In genomic region chrX:102066134-102066533, GRCm38 (mm10) we compare ENCODE assay signal across 8 mouse cellular contexts. TPM values are rescaled to one million over a fixed set of nuclear protein-coding genes. Genes with fewer than 3 reads are reported as not detected.
A peak's percentile ranks its signal among the peaks of the same experiment; 100 is the strongest.
DNase-seq lines count a peak whose midpoint lies in the region; ATAC-seq lines count a peak whose summit lies in the region.

No protein-coding gene starts in this region.

- intact Hi-C loops in gastrocnemius, postnatal 36 days (cut with DNase I), result loop anchor here (1.0 to 10.0 kb wide), 2 partner anchors 112 to 261 kb away; no protein-coding TSS in a partner anchor

- H3K4me2 ChIP-seq in liver, embryonic 13.5 days, result no peak overlapping the region
- 0 out of 2 replicates have a peak overlapping the region, but pooled peaks have one; percentile 9 for H3K4me2 ChIP-seq in neural tube, embryonic 15.5 days

- 17% methylated on average over 9 of the region's 9 CpGs for WGBS in liver, embryonic 13.5 days (ENCODE audit: insufficient replicate concordance)
- whole genome bisulfite sequencing in neural tube, embryonic 15.5 days, result 17% methylated on average over 9 of the region's 9 CpGs

- H3K4me1 ChIP-seq in liver, embryonic 13.5 days (replicated peaks), result peaks cover under 1% of the 10 kb centered on the region; the same call in 1 of the 2 replicates
- H3K4me1 ChIP-seq in neural tube, embryonic 15.5 days, result peaks cover 13% of the 10 kb centered on the region; the same call in 1 of the 2 replicates

- ATAC-seq in liver, embryonic 13.5 days (ENCODE audit: low read depth), result no peak
- ATAC-seq in neural tube, embryonic 15.5 days (ENCODE audit: low FRiP score), result 0 out of 2 replicates have a peak, but pooled peaks have one; percentile 26

- no peak overlapping the region for H3K9ac ChIP-seq in liver, embryonic 13.5 days
- H3K9ac ChIP-seq in neural tube, embryonic 15.5 days (replicated peaks), result no peak overlapping the region

- no peak overlapping the region for H3K4me3 ChIP-seq in liver, embryonic 13.5 days (replicated peaks)
- no peak overlapping the region for H3K4me3 ChIP-seq in neural tube, embryonic 15.5 days (replicated peaks)

- H3K27ac ChIP-seq in liver, embryonic 13.5 days, result no peak overlapping the region
- no peak overlapping the region for H3K27ac ChIP-seq in neural tube, embryonic 15.5 days (replicated peaks)

- no peaks in the 10 kb centered on the region for H3K9me3 ChIP-seq in liver, embryonic 13.5 days (replicated peaks)
- no peaks in the 10 kb centered on the region for H3K9me3 ChIP-seq in neural tube, embryonic 15.5 days (replicated peaks)

- peaks cover 29% of the 10 kb centered on the region for H3K27me3 ChIP-seq in liver, embryonic 13.5 days
- peaks cover 8% of the 10 kb centered on the region; the same call in 1 of the 2 replicates for H3K27me3 ChIP-seq in neural tube, embryonic 15.5 days (replicated peaks)

- no peaks in the 10 kb centered on the region for H3K36me3 ChIP-seq in liver, embryonic 13.5 days
- no peaks in the 10 kb centered on the region for H3K36me3 ChIP-seq in neural tube, embryonic 15.5 days

- DNase-seq in A20 (ENCODE audit: low read depth, low spot score), result peak; percentile 32
- DNase-seq in WW6 (ENCODE audit: low read depth, low spot score), result peak; percentile 28
- peak; percentile 68 to 85 for DNase-seq in cerebellum, postnatal 4 days (ENCODE audit: low spot score in 2 of 2)
- DNase-seq in gastrocnemius, postnatal 36 days, result peak; percentile 43 to 56
- peak; percentile 83 for DNase-seq in kidney, postnatal 10 days
- peak; percentile 4 for DNase-seq in liver, embryonic 13.5 days
- peak; percentile 52 for DNase-seq in thymus, postnatal 14 days

RNA-seq across cellular contexts. Expression of gene Rtl5, which starts 5.0 kb away (rescaled TPM):
- total RNA-seq in gastrocnemius, postnatal 36 days (2021), result under 1 TPM; 0.66 to 0.81 TPM
- polyA plus RNA-seq in liver, embryonic 13.5 days (2015; fragmentation: Nextera tagmentation; extraction: Ambion mirVana), result 0.15 and 0.25 TPM in 2 replicates
- polyA plus RNA-seq in neural tube, embryonic 15.5 days (2015; fragmentation: Nextera tagmentation; extraction: Ambion mirVana), result 4.7 and 6.3 TPM in 2 replicates

RNA-seq across cellular contexts. Expression of gene Pin4, which starts 53.1 kb away (rescaled TPM):
- 10 to 100 TPM; 21.3 to 33.1 TPM for total RNA-seq in gastrocnemius, postnatal 36 days (2021)
- polyA plus RNA-seq in liver, embryonic 13.5 days (2015; fragmentation: Nextera tagmentation; extraction: Ambion mirVana), result 51.4 and 58.1 TPM in 2 replicates
- polyA plus RNA-seq in neural tube, embryonic 15.5 days (2015; fragmentation: Nextera tagmentation; extraction: Ambion mirVana), result 69.9 and 71.6 TPM in 2 replicates

Comparison
In these comparisons a context has a peak if more than half of its experiments do, and no peak if none do; other contexts are left out.
1. DNase-seq: peak in every context shown above with its lines; median percentile 83 in kidney, postnatal 10 days; 76 in cerebellum, postnatal 4 days; 52 in thymus, postnatal 14 days; 50 in gastrocnemius, postnatal 36 days; 32 in A20; 28 in WW6; 4 in liver, embryonic 13.5 days.